Mouse (Mus musculus): Measurements from ENCODE around the gene Krt72.

- TF ChIP-seq CTCF (IDR thresholded peaks at IDR 0.05; ENCODE audit: low read depth, low read length) (no peak), POLR2A (IDR thresholded peaks at IDR 0.05; ENCODE audit: borderline replicate concordance, low read depth, low read length) (no peak)
These were observed 12.8 kb downstream of the Krt72 start for GRCm38 (mm10) chr15:101773420-101773819.
